In genomic region chr11:114676431-114676830, GRCm38 (mm10) we compare ENCODE assay signal across 8 mouse cellular contexts. TPM values are rescaled to one million over a fixed set of nuclear protein-coding genes. Genes with fewer than 3 reads are reported as not detected.
A peak's percentile ranks its signal among the peaks of the same experiment; 100 is the strongest.
DNase-seq lines count a peak whose midpoint lies in the region; ATAC-seq lines count a peak whose summit lies in the region.

No protein-coding gene starts in this region.

- peaks cover 24% of the 10 kb centered on the region for H3K36me3 ChIP-seq in heart, embryonic 15.5 days
- H3K36me3 ChIP-seq in midbrain, embryonic 10.5 days: peaks cover 30% of the 10 kb centered on the region

- H3K4me3 ChIP-seq in heart, embryonic 15.5 days: peak overlapping the region; percentile 71
- peak overlapping the region; percentile 70 for H3K4me3 ChIP-seq in midbrain, embryonic 10.5 days

- peaks cover 45% of the 10 kb centered on the region for H3K4me1 ChIP-seq in heart, embryonic 15.5 days (replicated peaks)
- peaks cover 48% of the 10 kb centered on the region for H3K4me1 ChIP-seq in midbrain, embryonic 10.5 days

- ATAC-seq in heart, embryonic 15.5 days (replicated peaks; ENCODE audit: insufficient number of reproducible peaks, insufficient read depth, low FRiP score, low read depth): no peak

- H3K27me3 ChIP-seq in heart, embryonic 15.5 days: peaks cover 4% of the 10 kb centered on the region; the same call in 1 of the 2 replicates
- H3K27me3 ChIP-seq in midbrain, embryonic 10.5 days (ENCODE audit: low read depth, poor library complexity, severe bottlenecking): peaks cover 19% of the 10 kb centered on the region

- H3K9ac ChIP-seq in heart, embryonic 15.5 days: peak overlapping the region; percentile 69

- DNase-seq in gastrocnemius, adult 18-20 months (ENCODE audit: low spot score): peak; percentile 48
- DNase-seq in gastrocnemius, postnatal 25 days: no peak
- DNase-seq in cerebellum, adult 8-10 months: peak; percentile 59
- DNase-seq in large intestine, adult 2 months (ENCODE audit: low read depth, low spot score): peak; percentile 77
- DNase-seq in midbrain, embryonic 10.5 days (ENCODE audit: low spot score): peak; percentile 39
- DNase-seq in spleen, postnatal 36 days (ENCODE audit: low spot score in 2 of 2): no peak
- DNase-seq in spleen, postnatal 14 days (ENCODE audit: low spot score in 2 of 2): no peak

- H3K9me3 ChIP-seq in heart, embryonic 15.5 days (replicated peaks): no peaks in the 10 kb centered on the region
- no peaks in the 10 kb centered on the region for H3K9me3 ChIP-seq in midbrain, embryonic 10.5 days (replicated peaks)

- H3K4me2 ChIP-seq in heart, embryonic 15.5 days: peak overlapping the region; percentile 99

- H3K27ac ChIP-seq in heart, embryonic 15.5 days: 0 out of 2 replicates have a peak overlapping the region, but pooled peaks have one; percentile 59
- peak overlapping the region; percentile 80 for H3K27ac ChIP-seq in midbrain, embryonic 10.5 days (replicated peaks)

- WGBS in heart, embryonic 15.5 days: 9% methylated on average over 14 of the region's 14 CpGs
- 5% methylated on average over 14 of the region's 14 CpGs for WGBS in large intestine, adult 2 months
- WGBS in midbrain, embryonic 10.5 days: 6% methylated on average over 14 of the region's 14 CpGs

RNA-seq across cellular contexts. Expression of gene Ttyh2, which starts 1.2 kb away (rescaled TPM):
- total RNA-seq in gastrocnemius, adult 18-20 months (2021): 10 to 100 TPM; 15.6 to 16.7 TPM
- total RNA-seq in gastrocnemius, postnatal 25 days (2021): 10 to 100 TPM; 17.9 to 20.1 TPM
- 9.3 and 11.6 TPM in 2 replicates for polyA plus RNA-seq in heart, embryonic 15.5 days (2015; fragmentation: Nextera tagmentation; extraction: Ambion mirVana)
- polyA plus RNA-seq in large intestine, adult 2 months (2012; rRNA removed): 46.5 and 81.8 TPM in 2 replicates
- 9.6 and 12.6 TPM in 2 replicates for polyA plus RNA-seq in midbrain, embryonic 10.5 days (2016; fragmentation: Nextera tagmentation; extraction: Ambion mirVana)

RNA-seq across cellular contexts. Expression of gene Rpl38, which starts 8.1 kb away (rescaled TPM):
- total RNA-seq in gastrocnemius, adult 18-20 months (2021): 100 to 1,000 TPM; 619 to 713 TPM
- 100 to 1,000 TPM; 462 to 524 TPM for total RNA-seq in gastrocnemius, postnatal 25 days (2021)
- 553 and 775 TPM in 2 replicates for polyA plus RNA-seq in heart, embryonic 15.5 days (2015; fragmentation: Nextera tagmentation; extraction: Ambion mirVana)
- 525 and 588 TPM in 2 replicates for polyA plus RNA-seq in large intestine, adult 2 months (2012; rRNA removed)
- 851 and 1,060 TPM in 2 replicates for polyA plus RNA-seq in midbrain, embryonic 10.5 days (2016; fragmentation: Nextera tagmentation; extraction: Ambion mirVana)

RNA-seq across cellular contexts. Expression of gene Dnaic2, which starts 50.8 kb away (rescaled TPM):
- under 1 TPM; 0.07 to 0.12 TPM for total RNA-seq in gastrocnemius, adult 18-20 months (2021)
- under 1 TPM; 0.24 to 0.61 TPM for total RNA-seq in gastrocnemius, postnatal 25 days (2021)
- polyA plus RNA-seq in heart, embryonic 15.5 days (2015; fragmentation: Nextera tagmentation; extraction: Ambion mirVana): 0.64 and 1.0 TPM in 2 replicates
- 0.51 and 0.93 TPM in 2 replicates for polyA plus RNA-seq in large intestine, adult 2 months (2012; rRNA removed)
- polyA plus RNA-seq in midbrain, embryonic 10.5 days (2016; fragmentation: Nextera tagmentation; extraction: Ambion mirVana): 2.1 and 2.2 TPM in 2 replicates

Comparison
In these comparisons a context has a peak if more than half of its experiments do, and no peak if none do; other contexts are left out.
1. DNase-seq: peak in gastrocnemius, adult 18-20 months (single experiment), cerebellum, adult 8-10 months (single experiment), large intestine, adult 2 months (single experiment) and midbrain, embryonic 10.5 days (single experiment); none in gastrocnemius, postnatal 25 days (single experiment), spleen, postnatal 36 days (0 of 2) and spleen, postnatal 14 days (0 of 2).